Mouse (Mus musculus) liver, embryonic 14.5 days (tissue): Measurements from ENCODE around the gene Ric1.

ENCODE experiments used
- CTCF ChIP-seq: IDR thresholded peaks from 2 replicates; pipeline ENCODE4 v1.5.1; 2016; ENCODE audit warnings: antibody characterized with exemption, low read depth, control low read depth
- EP300 ChIP-seq: IDR thresholded peaks from 2 replicates; pipeline ENCODE4 v1.6.1; 2016; ENCODE audit warnings: antibody characterized with exemption, low read depth

- TF ChIP-seq CTCF (no peak), EP300 (no peak)
These were observed 13.9 kb upstream of the Ric1 start for GRCm38 (mm10) chr19:29508208-29508607.
